Mouse (Mus musculus): Measurements from ENCODE around the gene Bcar3.

Bcar3 gene

GRCm38 (mm10) chr3:122565285-122565684 lies 271.3 kb downstream of the Bcar3 start:
- no peak for DNase-seq (ENCODE audit: low read depth, low spot score)

- no peak for DNase-seq (ENCODE audit: low read depth, low spot score)
Measured at GRCm38 (mm10) chr3:122566112-122566511, 272.2 kb downstream of the Bcar3 start.

DNA sequence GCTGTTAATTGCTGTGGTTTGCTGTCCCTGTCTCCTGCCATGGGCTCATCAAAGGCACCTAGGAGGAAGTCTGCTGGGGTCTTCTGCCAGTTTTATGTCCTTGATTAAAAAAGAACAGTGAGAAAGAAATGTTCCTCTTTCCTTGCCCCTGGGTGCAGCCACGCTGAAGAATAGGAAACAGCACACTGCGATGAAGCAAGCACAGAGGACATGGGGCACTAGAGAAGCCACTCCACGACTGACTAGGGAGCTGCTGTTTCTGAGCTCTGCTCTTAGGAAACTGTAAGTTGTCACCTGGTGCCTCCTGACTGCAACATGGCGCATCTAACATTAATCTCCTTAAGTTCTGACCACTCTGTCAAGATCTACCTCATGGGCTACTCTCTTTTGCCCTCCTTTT lies 272.6 kb downstream of the Bcar3 start:
- no peak for DNase-seq (ENCODE audit: low read depth, low spot score)

DNA sequence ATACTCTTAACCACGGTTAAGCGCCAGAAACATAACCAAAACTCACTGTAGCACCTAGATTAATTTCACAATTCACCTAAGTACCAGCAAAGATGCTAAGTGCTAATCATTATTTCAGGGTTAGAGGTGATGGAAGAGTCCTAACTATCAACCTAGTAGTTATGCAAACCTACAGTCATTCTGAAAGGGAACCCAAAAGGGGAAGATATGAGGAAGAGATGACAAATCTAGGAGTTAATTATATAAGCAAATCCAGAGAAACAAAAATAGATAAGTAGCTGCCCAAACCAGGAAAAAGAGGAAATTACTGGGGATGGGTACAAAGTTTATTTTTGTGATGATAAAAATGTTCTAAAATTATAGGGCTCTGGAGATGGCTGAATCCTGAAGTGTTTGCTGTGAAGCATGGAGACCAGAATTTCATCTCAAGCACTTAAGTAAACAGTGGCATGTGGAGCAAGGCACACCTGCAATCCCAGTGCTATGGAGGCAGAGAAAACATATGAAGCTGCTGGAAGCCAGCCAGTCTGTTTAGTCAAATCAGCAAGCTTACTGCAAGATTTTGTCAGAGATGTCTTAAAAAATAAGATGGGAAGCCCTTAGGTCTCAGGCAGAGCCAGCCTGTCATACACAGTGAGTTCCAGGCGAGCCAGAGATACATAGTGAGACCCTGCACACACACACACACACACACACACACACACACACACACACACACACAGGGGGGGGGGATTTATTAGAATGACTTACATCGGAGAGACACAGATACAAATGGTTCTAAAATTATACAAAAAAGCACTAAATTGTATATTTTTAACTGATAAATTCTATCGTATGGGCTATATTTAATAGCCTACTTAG lies 279.7 kb downstream of the Bcar3 start:
- peak; percentile 84 for DNase-seq (ENCODE audit: low read depth, low spot score)

DNA sequence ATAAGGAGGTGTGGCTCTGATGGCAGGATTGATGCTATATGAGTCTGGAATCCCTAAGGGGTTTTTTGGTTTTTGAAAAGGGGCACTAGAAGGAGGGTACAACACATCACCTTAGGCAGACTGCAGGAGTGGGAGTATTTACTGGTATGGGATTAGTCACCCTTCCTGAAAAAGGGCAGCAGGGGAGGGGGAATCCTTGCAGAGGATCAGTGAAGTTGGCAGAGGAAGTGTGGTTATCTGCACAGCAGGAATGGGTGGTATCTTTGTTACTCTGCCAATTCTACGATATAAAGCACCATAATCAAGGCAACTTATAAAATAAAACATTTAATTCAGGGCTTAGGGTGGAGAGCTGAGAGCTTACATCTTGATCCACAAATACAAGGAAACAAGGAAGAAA lies 281.0 kb downstream of the Bcar3 start:
- no peak for DNase-seq (ENCODE audit: low read depth, low spot score)

DNA sequence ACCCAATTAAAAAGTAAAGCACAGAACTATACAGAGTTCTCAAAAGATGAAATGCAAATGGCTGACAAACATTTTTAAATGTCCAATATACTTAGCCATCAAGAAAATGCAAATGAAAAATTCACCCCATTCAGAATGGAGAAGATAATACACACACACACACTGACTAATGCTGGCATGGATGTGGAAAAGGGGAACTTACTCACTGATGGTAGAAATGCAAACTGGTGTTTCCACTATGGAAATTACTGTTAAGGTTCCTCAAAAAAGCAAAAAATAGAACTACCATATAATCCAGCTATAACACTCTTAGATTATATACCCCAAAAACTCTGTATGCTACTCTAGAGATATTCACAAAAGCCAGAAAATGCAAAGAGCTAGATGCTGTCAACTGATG lies 283.4 kb downstream of the Bcar3 start:
- DNase-seq (ENCODE audit: low read depth, low spot score): no peak
